Mouse (Mus musculus): Measurements from ENCODE around the gene Grhl3. TPM values are rescaled to one million over a fixed set of nuclear protein-coding genes. Genes with fewer than 3 reads are reported as not detected.
A peak's percentile ranks its signal among the peaks of the same experiment; 100 is the strongest.
"Not testable (repeated sequence)": the region's sequence is repeated elsewhere in the genome, so short reads cannot be mapped to it uniquely, and the experiment has no call there.

Grhl3 gene
- 0.28 and 0.49 TPM in 2 replicates for polyA plus RNA-seq (2012; rRNA removed)

- H3K27ac ChIP-seq (ENCODE audit: insufficient read depth, low read depth, low read length) = no peak within 1 kb of the TSS
- TF ChIP-seq POLR2A (IDR thresholded peaks at IDR 0.05; ENCODE audit: low read depth, low read length) (no peak), CTCF (conservative IDR thresholded peaks at IDR 0.05; ENCODE audit: insufficient read depth, insufficient read length, low read depth, low read length) (no peak)
- no peaks in the 10 kb centered on the region for H3K36me3 ChIP-seq (ENCODE audit: control insufficient read depth, insufficient read depth, low read length)
- no peaks in the 10 kb centered on the region for H3K27me3 ChIP-seq (replicated peaks; ENCODE audit: control insufficient read depth, insufficient read depth, low read length)
- peak; percentile 39 for DNase-seq
- WGBS = 3% methylated on average over 31 of the region's 31 CpGs
- H3K4me3 ChIP-seq (ENCODE audit: insufficient read depth, low read depth, low read length) = 0 out of 2 replicates have a peak within 1 kb of the TSS, but pooled peaks have one; percentile 8
- peaks cover 5% of the 10 kb centered on the region; the same call in 1 of the 2 replicates for H3K4me1 ChIP-seq (ENCODE audit: control insufficient read depth, insufficient read depth, low read length)
Observed at GRCm38 (mm10) chr4:135573251-135573808, at the start of gene Grhl3. TSS of gene Grhl3 (minus strand) at chr4:135573630.

- Histone ChIP-seq H3K4me1 (ENCODE audit: control insufficient read depth, insufficient read depth, low read length) (no peaks in the 10 kb centered on the region), H3K4me3 (ENCODE audit: insufficient read depth, low read depth, low read length) (no peak overlapping the region), H3K27me3 (replicated peaks; ENCODE audit: control insufficient read depth, insufficient read depth, low read length) (no peaks in the 10 kb centered on the region), H3K27ac (ENCODE audit: insufficient read depth, low read depth, low read length) (no peak overlapping the region), H3K36me3 (ENCODE audit: control insufficient read depth, insufficient read depth, low read length) (no peaks in the 10 kb centered on the region)
- TF ChIP-seq POLR2A (IDR thresholded peaks at IDR 0.05; ENCODE audit: low read depth, low read length) (no peak), CTCF (conservative IDR thresholded peaks at IDR 0.05; ENCODE audit: insufficient read depth, insufficient read length, low read depth, low read length) (no peak)
- WGBS = 93% methylated on average over 10 of the region's 10 CpGs
- no peak for DNase-seq
Observed at GRCm38 (mm10) chr4:135622290-135622689, 48.9 kb upstream of the Grhl3 start.

GRCm38 (mm10) chr4:135620461-135620860 is 47.0 kb upstream of the Grhl3 start:
- no peaks in the 10 kb centered on the region for H3K4me1 ChIP-seq (ENCODE audit: control insufficient read depth, insufficient read depth, low read length)
- H3K27me3 ChIP-seq (replicated peaks; ENCODE audit: control insufficient read depth, insufficient read depth, low read length) = no peaks in the 10 kb centered on the region
- TF ChIP-seq CTCF (conservative IDR thresholded peaks at IDR 0.05; ENCODE audit: insufficient read depth, insufficient read length, low read depth, low read length) (no peak), POLR2A (IDR thresholded peaks at IDR 0.05; ENCODE audit: low read depth, low read length) (no peak)
- DNase-seq = no peak
- H3K4me3 ChIP-seq (ENCODE audit: insufficient read depth, low read depth, low read length) = no peak overlapping the region
- no peak overlapping the region for H3K27ac ChIP-seq (ENCODE audit: insufficient read depth, low read depth, low read length)
- WGBS = 94% methylated on average over 3 of the region's 3 CpGs
- no peaks in the 10 kb centered on the region for H3K36me3 ChIP-seq (ENCODE audit: control insufficient read depth, insufficient read depth, low read length)

GRCm38 (mm10) chr4:135617783-135618470 is 44.5 kb upstream of the Grhl3 start:
- WGBS = 21% methylated on average over 16 of the region's 16 CpGs
- DNase-seq = no peak
- H3K27me3 ChIP-seq (replicated peaks; ENCODE audit: control insufficient read depth, insufficient read depth, low read length) = no peaks in the 10 kb centered on the region
- no peaks in the 10 kb centered on the region for H3K36me3 ChIP-seq (ENCODE audit: control insufficient read depth, insufficient read depth, low read length)
- no peak for TF ChIP-seq POLR2A (IDR thresholded peaks at IDR 0.05; ENCODE audit: low read depth, low read length)
- no peak for TF ChIP-seq CTCF (conservative IDR thresholded peaks at IDR 0.05; ENCODE audit: insufficient read depth, insufficient read length, low read depth, low read length)
- H3K27ac ChIP-seq (ENCODE audit: insufficient read depth, low read depth, low read length) = no peak overlapping the region
- H3K4me3 ChIP-seq (ENCODE audit: insufficient read depth, low read depth, low read length) = no peak overlapping the region
- H3K4me1 ChIP-seq (ENCODE audit: control insufficient read depth, insufficient read depth, low read length) = no peaks in the 10 kb centered on the region

GRCm38 (mm10) chr4:135617038-135617437 is 43.6 kb upstream of the Grhl3 start:
- TF ChIP-seq CTCF (conservative IDR thresholded peaks at IDR 0.05; ENCODE audit: insufficient read depth, insufficient read length, low read depth, low read length) = no peak
- no peaks in the 10 kb centered on the region for H3K36me3 ChIP-seq (ENCODE audit: control insufficient read depth, insufficient read depth, low read length)
- WGBS = 63% methylated on average over 4 of the region's 4 CpGs

GRCm38 (mm10) chr4:135615307-135615706 is 41.9 kb upstream of the Grhl3 start:
- H3K36me3 ChIP-seq (ENCODE audit: control insufficient read depth, insufficient read depth, low read length); H3K4me1 ChIP-seq (ENCODE audit: control insufficient read depth, insufficient read depth, low read length); H3K27ac ChIP-seq (ENCODE audit: insufficient read depth, low read depth, low read length); H3K27me3 ChIP-seq (replicated peaks; ENCODE audit: control insufficient read depth, insufficient read depth, low read length); DNase-seq; H3K4me3 ChIP-seq (ENCODE audit: insufficient read depth, low read depth, low read length): not testable (repeated sequence)
- WGBS = 89% methylated on average over 5 of the region's 5 CpGs

More at GRCm38 (mm10) chr4:135617038-135617437, 43.6 kb upstream of the Grhl3 start:
- Histone ChIP-seq H3K27me3 (replicated peaks; ENCODE audit: control insufficient read depth, insufficient read depth, low read length) (no peaks in the 10 kb centered on the region), H3K27ac (ENCODE audit: insufficient read depth, low read depth, low read length) (no peak overlapping the region), H3K4me3 (ENCODE audit: insufficient read depth, low read depth, low read length) (no peak overlapping the region), H3K4me1 (ENCODE audit: control insufficient read depth, insufficient read depth, low read length) (no peaks in the 10 kb centered on the region)
- DNase-seq = no peak

- H3K4me1 ChIP-seq (ENCODE audit: control insufficient read depth, insufficient read depth, low read length) = no peaks in the 10 kb centered on the region
- no peaks in the 10 kb centered on the region for H3K36me3 ChIP-seq (ENCODE audit: control insufficient read depth, insufficient read depth, low read length)
- 84% methylated on average over 2 of the region's 2 CpGs for WGBS
- H3K27ac ChIP-seq (ENCODE audit: insufficient read depth, low read depth, low read length) = no peak overlapping the region
- TF ChIP-seq POLR2A (IDR thresholded peaks at IDR 0.05; ENCODE audit: low read depth, low read length) = no peak
- TF ChIP-seq CTCF (conservative IDR thresholded peaks at IDR 0.05; ENCODE audit: insufficient read depth, insufficient read length, low read depth, low read length) = no peak
- no peak overlapping the region for H3K4me3 ChIP-seq (ENCODE audit: insufficient read depth, low read depth, low read length)
- DNase-seq = no peak
- no peaks in the 10 kb centered on the region for H3K27me3 ChIP-seq (replicated peaks; ENCODE audit: control insufficient read depth, insufficient read depth, low read length)
Observed at GRCm38 (mm10) chr4:135609986-135610385, 36.6 kb upstream of the Grhl3 start.
